Mouse (Mus musculus) adrenal gland, adult (tissue): ENCODE results near the gene Ttc3.

Experiments used
- DNase-seq, 2 experiments: peaks; one replicate each; pipeline ENCODE4 v3.0.0; 2022 to 2023; ENCODE audit warnings: low spot score in 1 of 2; ENCODE audit not compliant: inconsistent age in 2 of 2

Ttc3 gene

GRCm38 (mm10) chr16:94356776-94357494, 13.5 kb upstream of the Ttc3 start:
- DNase-seq, result peak; percentile 38 to 65

- no peak for DNase-seq
Measured at GRCm38 (mm10) chr16:94358091-94358490, 12.3 kb upstream of the Ttc3 start.

- peak; percentile 59 to 87 for DNase-seq
Measured at GRCm38 (mm10) chr16:94360578-94361350, 9.7 kb upstream of the Ttc3 start.

- DNase-seq, result peak; percentile 93 to 95
Measured at GRCm38 (mm10) chr16:94362174-94362873, 8.1 kb upstream of the Ttc3 start.

- peak; percentile 46 to 50 for DNase-seq
Measured at GRCm38 (mm10) chr16:94363814-94364213, 6.6 kb upstream of the Ttc3 start.

- DNase-seq, result no peak
Measured at GRCm38 (mm10) chr16:94365435-94365834, 5.0 kb upstream of the Ttc3 start.

- peak in 1 of 2 experiments; percentile 25 for DNase-seq
Measured at GRCm38 (mm10) chr16:94369596-94370172, 734 bp upstream of the Ttc3 start.

GRCm38 (mm10) chr16:94370915-94371300, 490 bp downstream of the Ttc3 start:
- peak; percentile 85 to 95 for DNase-seq

GRCm38 (mm10) chr16:94371301-94371931, 998 bp downstream of the Ttc3 start, which contains the start of gene Pigp:
Gene Pigp, minus strand, starts transcription at chr16:94371842.
- peak; percentile 62 to 87 for DNase-seq

GRCm38 (mm10) chr16:94379386-94379785, 9.0 kb downstream of the Ttc3 start:
- DNase-seq, result no peak

GRCm38 (mm10) chr16:94383277-94383676, 12.9 kb downstream of the Ttc3 start:
- DNase-seq, result no peak

GRCm38 (mm10) chr16:94387690-94388089, 17.3 kb downstream of the Ttc3 start:
- DNase-seq, result no peak

GRCm38 (mm10) chr16:94392299-94392698, 21.9 kb downstream of the Ttc3 start:
- no peak for DNase-seq

GRCm38 (mm10) chr16:94395051-94395450, 24.6 kb downstream of the Ttc3 start:
- peak in 1 of 2 experiments; percentile 65 for DNase-seq

- no peak for DNase-seq
Measured at GRCm38 (mm10) chr16:94396641-94397040, 26.2 kb downstream of the Ttc3 start.

GRCm38 (mm10) chr16:94399141-94399540, 28.7 kb downstream of the Ttc3 start:
- DNase-seq, result no peak

GRCm38 (mm10) chr16:94401636-94402035, 31.2 kb downstream of the Ttc3 start:
- peak in 1 of 2 experiments; percentile 24 for DNase-seq

GRCm38 (mm10) chr16:94402185-94402584, 31.8 kb downstream of the Ttc3 start:
- peak in 1 of 2 experiments; percentile 18 for DNase-seq

GRCm38 (mm10) chr16:94411287-94411686, 40.9 kb downstream of the Ttc3 start:
- no peak for DNase-seq

- DNase-seq, result no peak
Measured at GRCm38 (mm10) chr16:94412198-94412597, 41.8 kb downstream of the Ttc3 start.

GRCm38 (mm10) chr16:94412760-94413159, 42.3 kb downstream of the Ttc3 start:
- DNase-seq, result no peak
